Mouse (Mus musculus): ENCODE measurements around the gene Zdhhc18. TPM values are rescaled to one million over a fixed set of nuclear protein-coding genes. Genes with fewer than 3 reads are reported as not detected.
"Not testable (repeated sequence)": the region's sequence is repeated elsewhere in the genome, so short reads cannot be mapped to it uniquely, and the experiment has no call there.

Gene Zdhhc18
- polyA plus RNA-seq, 1 experiment from 2014 or later = 7.1 TPM

- H3K27me3 ChIP-seq = no peaks in the 10 kb centered on the region
- peaks cover 55% of the 10 kb centered on the region for H3K4me1 ChIP-seq (replicated peaks)
- peaks cover 33% of the 10 kb centered on the region for H3K36me3 ChIP-seq
- H3K9ac ChIP-seq (replicated peaks) = no peak overlapping the region
- no peaks in the 10 kb centered on the region for H3K9me3 ChIP-seq
- no peak overlapping the region for H3K27ac ChIP-seq
- WGBS = 91% methylated on average over 8 of the region's 8 CpGs
- no peak for ATAC-seq (ENCODE audit: insufficient number of reproducible peaks, insufficient read depth, low FRiP score, low TSS enrichment, low read depth)
- H3K4me2 ChIP-seq = no peak overlapping the region
- no peak overlapping the region for H3K4me3 ChIP-seq (replicated peaks)
These were observed 12.5 kb upstream of the Zdhhc18 start for GRCm38 (mm10) chr4:133662421-133662820.

- Histone ChIP-seq H3K4me2 (peak overlapping the region; percentile 57), H3K4me3 (replicated peaks) (peak overlapping the region; percentile 25), H3K4me1 (replicated peaks) (peaks cover 50% of the 10 kb centered on the region), H3K9ac (replicated peaks) (peak overlapping the region; percentile 40; the same call in 1 of the 2 replicates), H3K27ac (peak overlapping the region; percentile 94), H3K36me3 (peaks cover 21% of the 10 kb centered on the region), H3K9me3 (no peaks in the 10 kb centered on the region), H3K27me3 (no peaks in the 10 kb centered on the region)
- WGBS = 6% methylated on average over 10 of the region's 10 CpGs
- no peak for ATAC-seq (ENCODE audit: insufficient number of reproducible peaks, insufficient read depth, low FRiP score, low TSS enrichment, low read depth)
These were observed 10.5 kb upstream of the Zdhhc18 start for GRCm38 (mm10) chr4:133660193-133661155.

- WGBS = 2% methylated on average over 15 of the region's 15 CpGs
- H3K9me3 ChIP-seq = no peaks in the 10 kb centered on the region
- peak overlapping the region; percentile 40; the same call in 1 of the 2 replicates for H3K9ac ChIP-seq (replicated peaks)
- H3K27ac ChIP-seq = peak overlapping the region; percentile 94
- H3K27me3 ChIP-seq = no peaks in the 10 kb centered on the region
- H3K4me2 ChIP-seq = peak overlapping the region; percentile 57
- H3K36me3 ChIP-seq = peaks cover 13% of the 10 kb centered on the region
- peaks cover 42% of the 10 kb centered on the region for H3K4me1 ChIP-seq (replicated peaks)
- peak; percentile 59 for ATAC-seq (ENCODE audit: insufficient number of reproducible peaks, insufficient read depth, low FRiP score, low TSS enrichment, low read depth)
- peak overlapping the region; percentile 25 for H3K4me3 ChIP-seq (replicated peaks)
These were observed 9.7 kb upstream of the Zdhhc18 start for GRCm38 (mm10) chr4:133659497-133660192.

- H3K9ac ChIP-seq (replicated peaks) = no peak overlapping the region
- H3K9me3 ChIP-seq = no peaks in the 10 kb centered on the region
- peaks cover 8% of the 10 kb centered on the region for H3K36me3 ChIP-seq
- 30% methylated on average over 2 of the region's 2 CpGs for WGBS
- peaks cover 40% of the 10 kb centered on the region for H3K4me1 ChIP-seq (replicated peaks)
- no peak overlapping the region for H3K4me3 ChIP-seq (replicated peaks)
- H3K27me3 ChIP-seq = no peaks in the 10 kb centered on the region
- ATAC-seq (ENCODE audit: insufficient number of reproducible peaks, insufficient read depth, low FRiP score, low TSS enrichment, low read depth) = no peak
- peak overlapping the region; percentile 94 for H3K27ac ChIP-seq
- H3K4me2 ChIP-seq = peak overlapping the region; percentile 57; the same call in 1 of the 2 replicates
These were observed 8.8 kb upstream of the Zdhhc18 start for GRCm38 (mm10) chr4:133658729-133659128.

- 0 out of 2 replicates have a peak overlapping the region, but pooled peaks have one; percentile 8 for H3K9ac ChIP-seq (replicated peaks)
- peaks cover 8% of the 10 kb centered on the region for H3K36me3 ChIP-seq
- no peaks in the 10 kb centered on the region for H3K9me3 ChIP-seq
- WGBS = 63% methylated on average over 5 of the region's 5 CpGs
- H3K4me1 ChIP-seq (replicated peaks) = peaks cover 40% of the 10 kb centered on the region
- ATAC-seq (ENCODE audit: insufficient number of reproducible peaks, insufficient read depth, low FRiP score, low TSS enrichment, low read depth) = no peak
- no peak overlapping the region for H3K4me2 ChIP-seq
- H3K27ac ChIP-seq = no peak overlapping the region
- H3K4me3 ChIP-seq (replicated peaks) = no peak overlapping the region
- no peaks in the 10 kb centered on the region for H3K27me3 ChIP-seq
These were observed 8.0 kb upstream of the Zdhhc18 start for GRCm38 (mm10) chr4:133657829-133658458.

- 30% methylated on average over 4 of the region's 4 CpGs for WGBS
- Histone ChIP-seq H3K27me3 (no peaks in the 10 kb centered on the region), H3K4me2 (no peak overlapping the region), H3K4me1 (replicated peaks) (peaks cover 40% of the 10 kb centered on the region), H3K9me3 (no peaks in the 10 kb centered on the region), H3K4me3 (replicated peaks) (no peak overlapping the region), H3K9ac (replicated peaks) (no peak overlapping the region), H3K27ac (no peak overlapping the region), H3K36me3 (peaks cover 2% of the 10 kb centered on the region)
- no peak for ATAC-seq (ENCODE audit: insufficient number of reproducible peaks, insufficient read depth, low FRiP score, low TSS enrichment, low read depth)
These were observed 7.0 kb upstream of the Zdhhc18 start for GRCm38 (mm10) chr4:133656997-133657396.

GRCm38 (mm10) chr4:133656294-133656693 lies 6.3 kb upstream of the Zdhhc18 start:
- no peaks in the 10 kb centered on the region for H3K27me3 ChIP-seq
- H3K4me2 ChIP-seq = no peak overlapping the region
- ATAC-seq (ENCODE audit: insufficient number of reproducible peaks, insufficient read depth, low FRiP score, low TSS enrichment, low read depth) = no peak
- H3K36me3 ChIP-seq = no peaks in the 10 kb centered on the region; the same call in 1 of the 2 replicates
- no peaks in the 10 kb centered on the region for H3K9me3 ChIP-seq
- peaks cover 38% of the 10 kb centered on the region for H3K4me1 ChIP-seq (replicated peaks)
- no peak overlapping the region for H3K27ac ChIP-seq
- 59% methylated on average over 4 of the region's 4 CpGs for WGBS
- no peak overlapping the region for H3K4me3 ChIP-seq (replicated peaks)
- H3K9ac ChIP-seq (replicated peaks) = no peak overlapping the region

GRCm38 (mm10) chr4:133654070-133654469 lies 4.1 kb upstream of the Zdhhc18 start:
- not testable (repeated sequence) for H3K9me3 ChIP-seq; H3K4me2 ChIP-seq; H3K36me3 ChIP-seq; H3K27ac ChIP-seq; H3K4me3 ChIP-seq (replicated peaks); ATAC-seq (ENCODE audit: insufficient number of reproducible peaks, insufficient read depth, low FRiP score, low TSS enrichment, low read depth); H3K27me3 ChIP-seq; H3K9ac ChIP-seq (replicated peaks)
- 95% methylated on average over 5 of the region's 5 CpGs for WGBS
- H3K4me1 ChIP-seq (replicated peaks) = peaks cover 16% of the 10 kb centered on the region

GRCm38 (mm10) chr4:133652746-133653145 lies 2.8 kb upstream of the Zdhhc18 start:
- no peak overlapping the region for H3K27ac ChIP-seq
- 83% methylated on average over 10 of the region's 10 CpGs for WGBS

GRCm38 (mm10) chr4:133651986-133652385 lies 2.0 kb upstream of the Zdhhc18 start:
- no peaks in the 10 kb centered on the region for H3K9me3 ChIP-seq
- no peak overlapping the region; the same call in 1 of the 2 replicates for H3K9ac ChIP-seq (replicated peaks)
- no peak overlapping the region for H3K4me3 ChIP-seq (replicated peaks)
- H3K36me3 ChIP-seq = no peaks in the 10 kb centered on the region
- H3K4me1 ChIP-seq (replicated peaks) = 0 out of 2 replicates have a peak, but pooled peaks cover 2% of the 10 kb centered on the region
- H3K27ac ChIP-seq = no peak overlapping the region
- no peaks in the 10 kb centered on the region for H3K27me3 ChIP-seq
- H3K4me2 ChIP-seq = no peak overlapping the region
- WGBS = 62% methylated on average over 4 of the region's 4 CpGs
- ATAC-seq (ENCODE audit: insufficient number of reproducible peaks, insufficient read depth, low FRiP score, low TSS enrichment, low read depth) = no peak

More at GRCm38 (mm10) chr4:133652746-133653145, 2.8 kb upstream of the Zdhhc18 start:
- Histone ChIP-seq H3K27me3 (no peaks in the 10 kb centered on the region), H3K9me3 (no peaks in the 10 kb centered on the region), H3K36me3 (no peaks in the 10 kb centered on the region), H3K4me3 (replicated peaks) (no peak overlapping the region), H3K9ac (replicated peaks) (no peak overlapping the region), H3K4me1 (replicated peaks) (0 out of 2 replicates have a peak, but pooled peaks cover 3% of the 10 kb centered on the region), H3K4me2 (no peak overlapping the region)
- no peak for ATAC-seq (ENCODE audit: insufficient number of reproducible peaks, insufficient read depth, low FRiP score, low TSS enrichment, low read depth)

- ATAC-seq (ENCODE audit: insufficient number of reproducible peaks, insufficient read depth, low FRiP score, low TSS enrichment, low read depth) = no peak
These were observed 1.5 kb upstream of the Zdhhc18 start for GRCm38 (mm10) chr4:133651445-133651844.

More at GRCm38 (mm10) chr4:133651445-133651844, 1.5 kb upstream of the Zdhhc18 start:
- Histone ChIP-seq H3K27me3 (no peaks in the 10 kb centered on the region), H3K4me2 (no peak overlapping the region), H3K4me1 (replicated peaks) (0 out of 2 replicates have a peak, but pooled peaks cover 2% of the 10 kb centered on the region), H3K9me3 (no peaks in the 10 kb centered on the region), H3K36me3 (no peaks in the 10 kb centered on the region), H3K4me3 (replicated peaks) (no peak overlapping the region), H3K9ac (replicated peaks) (no peak overlapping the region), H3K27ac (no peak overlapping the region)
- 51% methylated on average over 10 of the region's 10 CpGs for WGBS

Measured in limb, embryonic 12.5 days (tissue).